Comparison of ENCODE assay signal across 22 mouse cellular contexts in the genomic region with DNA sequence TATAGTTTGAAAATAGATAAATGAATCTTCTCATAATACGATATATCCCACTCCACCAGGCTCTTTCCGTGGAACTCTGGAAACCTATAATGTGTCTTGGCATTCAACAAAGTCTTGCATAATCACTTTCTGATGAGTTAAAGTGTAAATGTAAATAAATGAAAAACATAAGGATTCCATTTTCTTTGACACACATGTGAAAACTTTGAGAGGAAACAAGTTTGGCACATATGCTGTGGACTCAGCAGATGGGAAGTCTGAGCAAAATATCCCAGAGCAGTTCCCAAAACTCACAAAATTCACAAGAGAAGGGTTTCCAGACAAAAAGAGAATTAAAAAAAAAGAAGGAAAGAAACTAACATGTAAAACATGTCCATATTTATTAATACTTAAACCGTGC.
DNase-seq lines count a peak whose midpoint lies in the region; ATAC-seq and TF ChIP-seq lines count a peak whose summit lies in the region.
"Had no signal": no experiment of that assay in that cellular context is flagged by ENCODE, and none has a peak within 500 bp of the region (broad histone marks: within the 10 kb centered on the region; RNA-seq: fewer than 3 reads in every experiment).

No protein-coding gene starts in this region.

- no peak overlapping the region for H3K4me3 ChIP-seq in kidney, postnatal 0 days (replicated peaks; ENCODE audit: low read depth, low read length)
- no peak overlapping the region for H3K4me3 ChIP-seq in stomach, embryonic 16.5 days (replicated peaks; ENCODE audit: low read length)
- no peak overlapping the region for H3K4me3 ChIP-seq in stomach, postnatal 0 days (ENCODE audit: low read depth, low read length)
- H3K4me3 ChIP-seq: heart, adult 2 months; heart, embryonic 12.5 days; hindbrain, embryonic 13.5 days; left cerebral cortex, adult 2 months; limb, embryonic 12.5 days; liver, embryonic 15.5 days; midbrain, embryonic 13.5 days; neural tube, embryonic 13.5 days had no signal

- no peaks in the 10 kb centered on the region for H3K4me1 ChIP-seq in kidney, postnatal 0 days (replicated peaks; ENCODE audit: insufficient read depth, low read length)
- H3K4me1 ChIP-seq in stomach, embryonic 16.5 days (ENCODE audit: control insufficient read depth, insufficient read depth, low read length) = no peaks in the 10 kb centered on the region
- no peaks in the 10 kb centered on the region for H3K4me1 ChIP-seq in stomach, postnatal 0 days (replicated peaks; ENCODE audit: control insufficient read depth, insufficient read depth)
- H3K4me1 ChIP-seq: heart, embryonic 12.5 days; hindbrain, embryonic 13.5 days; limb, embryonic 12.5 days; liver, embryonic 15.5 days; midbrain, embryonic 13.5 days; neural tube, embryonic 13.5 days had no signal

- no peak overlapping the region for H3K4me2 ChIP-seq in kidney, postnatal 0 days (ENCODE audit: low read length)
- no peak overlapping the region for H3K4me2 ChIP-seq in stomach, embryonic 16.5 days (ENCODE audit: low read depth, low read length)
- no peak overlapping the region for H3K4me2 ChIP-seq in stomach, postnatal 0 days (replicated peaks; ENCODE audit: low read depth)
- H3K4me2 ChIP-seq: heart, embryonic 12.5 days; hindbrain, embryonic 13.5 days; limb, embryonic 12.5 days; liver, embryonic 15.5 days; midbrain, embryonic 13.5 days; neural tube, embryonic 13.5 days had no signal

- ATAC-seq in kidney, postnatal 0 days (replicated peaks; ENCODE audit: low FRiP score, low read depth) = no peak
- ATAC-seq in stomach, embryonic 16.5 days (ENCODE audit: insufficient read depth, low FRiP score) = 0 out of 2 replicates have a peak, but pooled peaks have one; percentile 10
- ATAC-seq in stomach, postnatal 0 days (ENCODE audit: low FRiP score, low TSS enrichment) = no peak
- ATAC-seq: activated CD4-positive, CD25-positive, alpha-beta regulatory T cell, adult 4 months; midbrain, embryonic 13.5 days had no signal

- no peaks in the 10 kb centered on the region for H3K27me3 ChIP-seq in kidney, postnatal 0 days (ENCODE audit: insufficient read depth, low read length)
- no peaks in the 10 kb centered on the region for H3K27me3 ChIP-seq in stomach, embryonic 16.5 days (ENCODE audit: control insufficient read depth, insufficient read depth, low read length)
- H3K27me3 ChIP-seq in stomach, postnatal 0 days (ENCODE audit: control insufficient read depth, insufficient read depth, low read length) = no peaks in the 10 kb centered on the region
- H3K27me3 ChIP-seq: heart, embryonic 12.5 days; hindbrain, embryonic 13.5 days; limb, embryonic 12.5 days; liver, embryonic 15.5 days; midbrain, embryonic 13.5 days; neural tube, embryonic 13.5 days had no signal

- H3K9ac ChIP-seq in kidney, postnatal 0 days (ENCODE audit: low read depth, low read length) = no peak overlapping the region
- H3K9ac ChIP-seq in stomach, embryonic 16.5 days (ENCODE audit: low read length) = no peak overlapping the region
- H3K9ac ChIP-seq in stomach, postnatal 0 days (ENCODE audit: low read length) = no peak overlapping the region
- H3K9ac ChIP-seq: heart, embryonic 12.5 days; hindbrain, embryonic 13.5 days; limb, embryonic 12.5 days; liver, embryonic 15.5 days; midbrain, embryonic 13.5 days; neural tube, embryonic 13.5 days had no signal

- TF ChIP-seq CTCF in kidney, postnatal 0 days (IDR thresholded peaks at IDR 0.05; ENCODE audit: low read depth) = no peak
- TF ChIP-seq CTCF in stomach, postnatal 0 days (IDR thresholded peaks at IDR 0.05; ENCODE audit: low read depth) = no peak

- DNase-seq in kidney, postnatal 0 days (ENCODE audit: low spot score) = peak; percentile 10
- no peak for DNase-seq in kidney, postnatal 14 days
- DNase-seq in stomach, postnatal 0 days (ENCODE audit: low spot score) = no peak
- DNase-seq in brain, embryonic 18.5 days (ENCODE audit: low read depth, low spot score) = peak; percentile 52
- DNase-seq in layer of hippocampus, postnatal 36 days = no peak
- DNase-seq: adrenal gland, postnatal 14 days; B cell, adult 2 months; cerebellum, adult 8-10 months; heart, adult 2 months; heart, postnatal 4 days; kidney, adult 8-10 months; kidney, postnatal 10 days; lung, postnatal 36 days had no signal

- no peak for TF ChIP-seq EP300 in stomach, postnatal 0 days (optimal IDR thresholded peaks at IDR 0.05)

- no peak overlapping the region for H3K27ac ChIP-seq in kidney, postnatal 0 days
- H3K27ac ChIP-seq in stomach, embryonic 16.5 days (ENCODE audit: low read length) = no peak overlapping the region
- H3K27ac ChIP-seq in stomach, postnatal 0 days (replicated peaks) = no peak overlapping the region
- H3K27ac ChIP-seq: heart, adult 2 months; hindbrain, embryonic 13.5 days; left cerebral cortex, adult 2 months; limb, embryonic 12.5 days; liver, embryonic 15.5 days; midbrain, embryonic 13.5 days; neural tube, embryonic 13.5 days had no signal

- H3K36me3 ChIP-seq in kidney, postnatal 0 days (ENCODE audit: insufficient read depth, low read length) = no peaks in the 10 kb centered on the region
- H3K36me3 ChIP-seq in stomach, embryonic 16.5 days (ENCODE audit: control insufficient read depth, insufficient read depth, low read length) = no peaks in the 10 kb centered on the region
- H3K36me3 ChIP-seq in stomach, postnatal 0 days (ENCODE audit: control insufficient read depth, insufficient read depth, low read length) = no peaks in the 10 kb centered on the region
- H3K36me3 ChIP-seq: heart, embryonic 12.5 days; hindbrain, embryonic 13.5 days; limb, embryonic 12.5 days; liver, embryonic 15.5 days; midbrain, embryonic 13.5 days; neural tube, embryonic 13.5 days had no signal

- WGBS in kidney, postnatal 0 days = 76% methylated on average over 3 of the region's 3 CpGs
- 63% methylated on average over 3 of the region's 3 CpGs for WGBS in stomach, embryonic 16.5 days
- WGBS in stomach, postnatal 0 days = 58% methylated on average over 3 of the region's 3 CpGs

- no peaks in the 10 kb centered on the region for H3K9me3 ChIP-seq in kidney, postnatal 0 days (replicated peaks; ENCODE audit: low read length)
- H3K9me3 ChIP-seq in stomach, embryonic 16.5 days (replicated peaks; ENCODE audit: control insufficient read depth, low read length) = no peaks in the 10 kb centered on the region
- H3K9me3 ChIP-seq in stomach, postnatal 0 days (ENCODE audit: control insufficient read depth, low read length) = no peaks in the 10 kb centered on the region
- H3K9me3 ChIP-seq: heart, embryonic 12.5 days; hindbrain, embryonic 13.5 days; limb, embryonic 12.5 days; liver, embryonic 15.5 days; midbrain, embryonic 13.5 days; neural tube, embryonic 13.5 days had no signal

Comparison
In these comparisons a context has a peak if more than half of its experiments do, and no peak if none do; other contexts are left out.
1. DNase-seq: peak in kidney, postnatal 0 days (single experiment) and brain, embryonic 18.5 days (single experiment); none in kidney, postnatal 14 days (single experiment), stomach, postnatal 0 days (single experiment) and layer of hippocampus, postnatal 36 days (0 of 2).